Mouse (Mus musculus) limb, embryonic 11.5 days (tissue): ENCODE results near the gene Cbx6. TPM values are rescaled to one million over a fixed set of nuclear protein-coding genes. Genes with fewer than 3 reads are reported as not detected.

Experiments
- ATAC-seq: fragments of 200-750 bp; cut with Nextera tagmentation; 2 replicates; pipeline ENCODE4 v1.8.0; 2017; ENCODE audit warnings: low read depth; ENCODE audit not compliant: insufficient number of reproducible peaks, low FRiP score, low TSS enrichment
- DNase-seq: peaks from one replicate; pipeline ENCODE4 v3.0.0-alpha.2; 2015; ENCODE audit warnings: low spot score
- H3K27ac ChIP-seq: fragments of 300-500 bp; sonication (generic); replicated peaks from 2 replicates; pipeline ENCODE4 v1.5.1; 2014; ENCODE audit warnings: low read depth, mild to moderate bottlenecking, low read length
- H3K27me3 ChIP-seq: fragments of 300-500 bp; sonication (generic); 2 replicates; pipeline ENCODE4 v1.6.1; 2014; ENCODE audit warnings: mild to moderate bottlenecking, low read length, mixed read lengths; ENCODE audit not compliant: control insufficient read depth, insufficient read depth
- H3K36me3 ChIP-seq: fragments of 300-500 bp; sonication (generic); 2 replicates; pipeline ENCODE4 v1.6.1; 2014; ENCODE audit warnings: mild to moderate bottlenecking, low read length, moderate library complexity, mixed read lengths; ENCODE audit not compliant: control insufficient read depth, insufficient read depth
- H3K4me1 ChIP-seq: fragments of 300-500 bp; sonication (generic); 2 replicates; pipeline ENCODE4 v1.6.1; 2014; ENCODE audit warnings: low read length, mixed read lengths; ENCODE audit not compliant: control insufficient read depth, insufficient read depth
- H3K4me2 ChIP-seq: fragments of 300-500 bp; sonication (generic); 2 replicates; pipeline ENCODE4 v1.6.1; 2014; ENCODE audit warnings: low read depth, mild to moderate bottlenecking, moderate library complexity; ENCODE audit not compliant: severe bottlenecking
- H3K4me3 ChIP-seq: fragments of 300-500 bp; sonication (generic); 2 replicates; pipeline ENCODE4 v1.5.1; 2014; ENCODE audit warnings: low read depth, low read length
- H3K9ac ChIP-seq: fragments of 300-500 bp; sonication (generic); 2 replicates; pipeline ENCODE4 v1.6.1; 2014; ENCODE audit warnings: mild to moderate bottlenecking, low read length
- H3K9me3 ChIP-seq: fragments of 300-500 bp; sonication (generic); 2 replicates; pipeline ENCODE4 v1.6.1; 2016; ENCODE audit warnings: low read length; ENCODE audit not compliant: control insufficient read depth
- WGBS: fragments of 180-500 bp; shearing (Covaris S2); extraction: QIAGEN DNeasy Blood & Tissue Kit; methylation state at CpG from one replicate; pipeline ENCODE4 v1.1.7; 2014; 5-methylcytosine and 5-hydroxymethylcytosine counted together
- polyA plus RNA-seq: library from polyadenylated mRNA; unstranded; fragments of >200 nt; fragmentation: Nextera tagmentation; extraction: Ambion mirVana; gene quantifications from 2 replicates; pipeline ENCODE4 v1.2.1, GENCODE M21; 2014

The Cbx6 gene
- polyA plus RNA-seq, 1 experiment from 2014 or later: 12.5 TPM

DNA sequence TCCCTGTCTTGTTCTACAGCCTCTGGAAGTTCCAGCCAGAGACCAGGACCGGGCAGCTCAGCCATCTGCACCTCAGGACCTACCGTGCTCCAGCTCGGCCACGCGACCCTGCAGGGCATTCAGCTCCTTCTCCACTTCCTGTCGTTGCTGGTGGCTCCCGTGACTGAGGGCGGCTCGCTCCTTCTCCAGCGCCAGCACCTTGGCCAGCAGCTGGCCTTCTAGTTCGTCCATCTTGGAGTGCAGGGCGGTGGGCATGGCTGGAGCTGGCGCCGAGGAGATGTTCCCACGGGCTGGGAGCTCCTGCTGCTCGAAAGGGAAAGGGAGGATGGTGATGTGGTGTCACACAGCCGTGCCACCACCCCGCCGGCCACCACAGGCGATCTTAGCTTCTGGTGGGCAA lies 40.3 kb downstream of the Cbx6 start:
- ATAC-seq (no peak), DNase-seq (peak; percentile 60)
- Histone ChIP-seq H3K9ac (no peak overlapping the region), H3K4me1 (no peaks in the 10 kb centered on the region), H3K27me3 (no peaks in the 10 kb centered on the region), H3K36me3 (no peaks in the 10 kb centered on the region), H3K4me3 (no peak overlapping the region), H3K4me2 (no peak overlapping the region), H3K27ac (no peak overlapping the region), H3K9me3 (no peaks in the 10 kb centered on the region)
- 22% methylated on average over 20 of the region's 20 CpGs for WGBS

DNA sequence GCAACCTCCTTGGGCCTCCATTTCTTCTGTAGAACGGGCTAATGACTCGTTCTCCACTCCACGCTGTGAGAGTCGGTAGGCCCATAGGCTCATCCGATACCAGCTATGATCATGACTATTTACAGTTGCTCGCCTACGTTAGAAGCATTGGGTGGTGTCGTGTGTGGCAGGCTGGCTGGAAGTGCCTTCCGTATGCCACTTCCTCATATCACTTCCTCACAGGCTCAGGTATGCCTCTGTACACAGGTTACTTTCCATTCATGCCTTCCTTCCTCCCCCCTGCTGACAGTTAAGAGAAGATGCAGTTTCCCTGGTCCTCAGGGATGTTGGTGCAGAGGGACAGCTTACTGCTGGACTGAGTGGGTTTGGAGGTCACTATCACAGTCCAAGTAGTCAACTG lies 41.4 kb downstream of the Cbx6 start:
- H3K9ac ChIP-seq: no peak overlapping the region
- DNase-seq (no peak), ATAC-seq (no peak)
- no peaks in the 10 kb centered on the region for H3K9me3 ChIP-seq
- no peak overlapping the region for H3K4me3 ChIP-seq
- H3K27ac ChIP-seq: no peak overlapping the region
- no peaks in the 10 kb centered on the region for H3K4me1 ChIP-seq
- H3K27me3 ChIP-seq: no peaks in the 10 kb centered on the region
- H3K36me3 ChIP-seq: no peaks in the 10 kb centered on the region
- 96% methylated on average over 9 of the region's 9 CpGs for WGBS
- no peak overlapping the region for H3K4me2 ChIP-seq

GRCm38 (mm10) chr15:79792455-79792854 lies 42.0 kb downstream of the Cbx6 start:
- no peak overlapping the region for H3K27ac ChIP-seq
- no peak overlapping the region for H3K4me3 ChIP-seq
- no peaks in the 10 kb centered on the region for H3K27me3 ChIP-seq
- DNase-seq (no peak), ATAC-seq (no peak)
- H3K9ac ChIP-seq: no peak overlapping the region
- no peak overlapping the region for H3K4me2 ChIP-seq
- H3K4me1 ChIP-seq: no peaks in the 10 kb centered on the region
- WGBS: 21% methylated on average over 19 of the region's 19 CpGs
- no peaks in the 10 kb centered on the region for H3K9me3 ChIP-seq
- H3K36me3 ChIP-seq: no peaks in the 10 kb centered on the region

GRCm38 (mm10) chr15:79791502-79791901 lies 43.0 kb downstream of the Cbx6 start:
- H3K27me3 ChIP-seq: no peaks in the 10 kb centered on the region
- H3K36me3 ChIP-seq: no peaks in the 10 kb centered on the region
- H3K4me3 ChIP-seq: no peak overlapping the region
- ATAC-seq (no peak), DNase-seq (peak; percentile 87)
- no peak overlapping the region for H3K4me2 ChIP-seq
- no peak overlapping the region for H3K27ac ChIP-seq
- no peaks in the 10 kb centered on the region for H3K4me1 ChIP-seq
- no peaks in the 10 kb centered on the region for H3K9me3 ChIP-seq
- WGBS: 3% methylated on average over 12 of the region's 12 CpGs
- H3K9ac ChIP-seq: no peak overlapping the region

- no peaks in the 10 kb centered on the region for H3K36me3 ChIP-seq
- H3K4me1 ChIP-seq: no peaks in the 10 kb centered on the region
- no peak overlapping the region for H3K27ac ChIP-seq
- H3K4me2 ChIP-seq: no peak overlapping the region
- no peak for DNase-seq
- no peak overlapping the region for H3K9ac ChIP-seq
- ATAC-seq: no peak
- no peaks in the 10 kb centered on the region for H3K27me3 ChIP-seq
- H3K4me3 ChIP-seq: no peak overlapping the region
- WGBS: 85% methylated on average over 6 of the region's 6 CpGs
- H3K9me3 ChIP-seq: no peaks in the 10 kb centered on the region
Observed at GRCm38 (mm10) chr15:79790905-79791304, 43.6 kb downstream of the Cbx6 start.

DNA sequence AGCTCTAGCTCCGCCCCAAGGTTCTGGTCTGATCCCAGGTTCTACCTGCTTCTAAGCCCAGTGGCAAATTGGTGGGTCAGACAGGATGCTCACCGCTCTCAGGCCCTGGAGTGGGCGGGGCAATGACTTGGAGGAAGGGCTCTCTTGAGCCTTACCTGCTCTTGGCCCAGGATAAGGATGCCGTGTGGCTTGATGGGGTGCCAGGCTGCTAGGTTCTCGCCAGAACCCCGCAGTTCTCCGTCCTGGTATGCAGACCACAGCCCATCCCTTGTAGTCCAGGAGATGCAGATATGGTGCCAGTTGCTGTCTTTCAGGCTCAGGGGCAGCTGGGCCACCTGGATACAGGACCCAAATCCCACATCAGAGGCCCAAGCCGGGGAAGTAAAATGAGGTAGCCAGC lies 44.4 kb downstream of the Cbx6 start:
- ATAC-seq (no peak), DNase-seq (no peak)
- no peak overlapping the region for H3K4me2 ChIP-seq
- H3K4me1 ChIP-seq: no peaks in the 10 kb centered on the region
- H3K9me3 ChIP-seq: no peaks in the 10 kb centered on the region
- no peak overlapping the region for H3K4me3 ChIP-seq
- no peak overlapping the region for H3K27ac ChIP-seq
- WGBS: 42% methylated on average over 8 of the region's 8 CpGs
- H3K9ac ChIP-seq: no peak overlapping the region
- H3K36me3 ChIP-seq: no peaks in the 10 kb centered on the region
- no peaks in the 10 kb centered on the region for H3K27me3 ChIP-seq

GRCm38 (mm10) chr15:79787815-79788214 lies 46.7 kb downstream of the Cbx6 start:
- DNase-seq (no peak), ATAC-seq (no peak)
- Histone ChIP-seq H3K27me3 (no peaks in the 10 kb centered on the region), H3K9ac (no peak overlapping the region), H3K36me3 (no peaks in the 10 kb centered on the region), H3K4me3 (no peak overlapping the region), H3K27ac (no peak overlapping the region), H3K4me2 (no peak overlapping the region), H3K9me3 (no peaks in the 10 kb centered on the region), H3K4me1 (no peaks in the 10 kb centered on the region)
- 70% methylated on average over 8 of the region's 8 CpGs for WGBS

DNA sequence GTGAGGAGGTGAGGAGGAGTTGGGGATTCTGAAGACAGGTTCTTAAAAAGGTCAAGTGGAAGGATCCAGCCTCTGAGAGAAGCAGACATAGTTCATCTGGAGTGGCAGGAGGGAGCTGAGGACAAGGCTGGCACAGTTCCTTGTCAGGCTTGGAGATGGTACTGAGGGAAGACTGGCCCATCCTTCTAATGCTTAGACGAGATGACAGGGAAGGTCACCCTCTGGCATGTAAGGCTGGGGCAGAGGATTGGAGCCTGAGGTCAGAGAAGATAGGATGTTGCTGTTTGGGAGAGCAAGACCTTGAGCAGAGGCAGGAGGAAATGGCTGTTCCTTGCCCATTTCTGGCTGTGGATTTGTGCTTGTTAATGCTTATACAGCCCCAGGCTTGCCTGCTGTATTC lies 49.4 kb downstream of the Cbx6 start:
- DNase-seq: no peak
- H3K4me1 ChIP-seq: no peaks in the 10 kb centered on the region
- H3K27me3 ChIP-seq: no peaks in the 10 kb centered on the region
- no peak overlapping the region for H3K9ac ChIP-seq
- WGBS: 76% methylated on average over 1 of the region's 1 CpGs
- no peak overlapping the region for H3K27ac ChIP-seq
- H3K9me3 ChIP-seq: no peaks in the 10 kb centered on the region
- no peak overlapping the region for H3K4me3 ChIP-seq
- no peaks in the 10 kb centered on the region for H3K36me3 ChIP-seq
- no peak overlapping the region for H3K4me2 ChIP-seq
- ATAC-seq: no peak

GRCm38 (mm10) chr15:79777749-79778148 lies 56.7 kb downstream of the Cbx6 start, which contains the start of gene Dnal4:
TSS of gene Dnal4 (minus strand) at chr15:79777849.
- no peak for DNase-seq
- Histone ChIP-seq H3K4me3 (no peak within 1 kb of the TSS), H3K4me1 (peaks cover 5% of the 10 kb centered on the region; the same call in 1 of the 2 replicates), H3K27me3 (no peaks in the 10 kb centered on the region), H3K36me3 (no peaks in the 10 kb centered on the region), H3K9ac (no peak within 1 kb of the TSS), H3K27ac (no peak within 1 kb of the TSS), H3K4me2 (no peak within 1 kb of the TSS), H3K9me3 (no peaks in the 10 kb centered on the region)
- ATAC-seq: no peak
